Mouse (Mus musculus): ENCODE results near the gene Gpr39. TPM values are rescaled to one million over a fixed set of nuclear protein-coding genes. Genes with fewer than 3 reads are reported as not detected.

Gene Gpr39
- polyA plus RNA-seq, 1 experiment from 2014 or later: 10.2 TPM

- Histone ChIP-seq H3K27ac (replicated peaks) (no peak overlapping the region), H3K36me3 (ENCODE audit: control insufficient read depth, insufficient read depth, low read length) (no peaks in the 10 kb centered on the region), H3K9ac (ENCODE audit: low read length) (no peak overlapping the region), H3K27me3 (ENCODE audit: control insufficient read depth, insufficient read depth, low read length) (no peaks in the 10 kb centered on the region), H3K4me2 (replicated peaks; ENCODE audit: low read depth) (no peak overlapping the region), H3K4me3 (ENCODE audit: low read depth, low read length) (no peak overlapping the region), H3K4me1 (replicated peaks; ENCODE audit: control insufficient read depth, insufficient read depth) (no peaks in the 10 kb centered on the region), H3K9me3 (ENCODE audit: control insufficient read depth, low read length) (no peaks in the 10 kb centered on the region)
- DNase-seq (ENCODE audit: low spot score) (no peak), ATAC-seq (ENCODE audit: low FRiP score, low TSS enrichment) (no peak)
- WGBS: 21% methylated on average over 1 of the region's 1 CpGs
- no peak for TF ChIP-seq CTCF (IDR thresholded peaks at IDR 0.05; ENCODE audit: low read depth)
Measured at GRCm38 (mm10) chr1:125837507-125837906, 160.7 kb downstream of the Gpr39 start.

- Histone ChIP-seq H3K4me1 (replicated peaks; ENCODE audit: control insufficient read depth, insufficient read depth) (no peaks in the 10 kb centered on the region), H3K27me3 (ENCODE audit: control insufficient read depth, insufficient read depth, low read length) (no peaks in the 10 kb centered on the region), H3K4me3 (ENCODE audit: low read depth, low read length) (no peak overlapping the region), H3K36me3 (ENCODE audit: control insufficient read depth, insufficient read depth, low read length) (no peaks in the 10 kb centered on the region), H3K4me2 (replicated peaks; ENCODE audit: low read depth) (no peak overlapping the region), H3K9ac (ENCODE audit: low read length) (no peak overlapping the region), H3K9me3 (ENCODE audit: control insufficient read depth, low read length) (no peaks in the 10 kb centered on the region), H3K27ac (replicated peaks) (no peak overlapping the region)
- no peak for TF ChIP-seq EP300 (optimal IDR thresholded peaks at IDR 0.05)
- no peak for TF ChIP-seq CTCF (IDR thresholded peaks at IDR 0.05; ENCODE audit: low read depth)
- DNase-seq (ENCODE audit: low spot score) (no peak), ATAC-seq (ENCODE audit: low FRiP score, low TSS enrichment) (no peak)
- 55% methylated on average over 13 of the region's 13 CpGs for WGBS
Measured at GRCm38 (mm10) chr1:125839746-125840392, 163.1 kb downstream of the Gpr39 start.

DNA sequence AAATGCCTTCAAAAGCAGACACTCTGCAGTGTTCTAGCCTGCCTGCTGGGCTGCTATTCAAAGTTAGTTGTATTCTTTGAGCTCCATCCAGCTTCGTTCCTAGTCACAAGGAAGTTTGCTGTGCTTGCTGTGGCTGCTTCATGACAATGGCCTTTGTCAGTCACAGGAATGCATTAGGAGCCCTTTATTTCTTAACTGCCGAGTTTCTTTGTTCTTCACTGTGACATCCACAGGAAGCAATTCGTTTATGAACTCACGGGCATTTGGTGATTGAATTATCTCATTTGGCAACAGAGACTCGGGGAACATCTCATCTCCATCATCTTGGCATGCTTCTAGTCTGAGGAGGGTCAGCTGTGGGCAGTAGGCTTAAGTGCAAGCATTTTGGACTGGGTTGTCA is 177.9 kb downstream of the Gpr39 start:
- H3K27me3 ChIP-seq (ENCODE audit: control insufficient read depth, insufficient read depth, low read length): no peaks in the 10 kb centered on the region
- no peaks in the 10 kb centered on the region for H3K9me3 ChIP-seq (ENCODE audit: control insufficient read depth, low read length)
- H3K27ac ChIP-seq (replicated peaks): no peak overlapping the region
- no peak for ATAC-seq (ENCODE audit: low FRiP score, low TSS enrichment)
- WGBS: 21% methylated on average over 5 of the region's 5 CpGs
- H3K4me1 ChIP-seq (replicated peaks; ENCODE audit: control insufficient read depth, insufficient read depth): no peaks in the 10 kb centered on the region
- H3K9ac ChIP-seq (ENCODE audit: low read length): no peak overlapping the region
- TF ChIP-seq CTCF (IDR thresholded peaks at IDR 0.05; ENCODE audit: low read depth) (no peak), EP300 (optimal IDR thresholded peaks at IDR 0.05) (no peak)
- DNase-seq (ENCODE audit: low spot score): no peak
- H3K36me3 ChIP-seq (ENCODE audit: control insufficient read depth, insufficient read depth, low read length): no peaks in the 10 kb centered on the region
- H3K4me2 ChIP-seq (replicated peaks; ENCODE audit: low read depth): no peak overlapping the region
- no peak overlapping the region for H3K4me3 ChIP-seq (ENCODE audit: low read depth, low read length)

GRCm38 (mm10) chr1:125858631-125859030 is 181.8 kb downstream of the Gpr39 start:
- 67% methylated on average over 5 of the region's 5 CpGs for WGBS
- Histone ChIP-seq H3K27ac (replicated peaks) (no peak overlapping the region), H3K27me3 (ENCODE audit: control insufficient read depth, insufficient read depth, low read length) (no peaks in the 10 kb centered on the region), H3K9ac (ENCODE audit: low read length) (no peak overlapping the region), H3K4me2 (replicated peaks; ENCODE audit: low read depth) (no peak overlapping the region), H3K4me1 (replicated peaks; ENCODE audit: control insufficient read depth, insufficient read depth) (no peaks in the 10 kb centered on the region), H3K36me3 (ENCODE audit: control insufficient read depth, insufficient read depth, low read length) (no peaks in the 10 kb centered on the region), H3K4me3 (ENCODE audit: low read depth, low read length) (no peak overlapping the region), H3K9me3 (ENCODE audit: control insufficient read depth, low read length) (no peaks in the 10 kb centered on the region)
- no peak for ATAC-seq (ENCODE audit: low FRiP score, low TSS enrichment)
- DNase-seq (ENCODE audit: low spot score): no peak
- TF ChIP-seq CTCF (IDR thresholded peaks at IDR 0.05; ENCODE audit: low read depth) (no peak), EP300 (optimal IDR thresholded peaks at IDR 0.05) (no peak)

GRCm38 (mm10) chr1:125870056-125870455 is 193.3 kb downstream of the Gpr39 start:
- 42% methylated on average over 7 of the region's 7 CpGs for WGBS
- TF ChIP-seq CTCF (IDR thresholded peaks at IDR 0.05; ENCODE audit: low read depth): no peak
- H3K9me3 ChIP-seq (ENCODE audit: control insufficient read depth, low read length): no peaks in the 10 kb centered on the region

DNA sequence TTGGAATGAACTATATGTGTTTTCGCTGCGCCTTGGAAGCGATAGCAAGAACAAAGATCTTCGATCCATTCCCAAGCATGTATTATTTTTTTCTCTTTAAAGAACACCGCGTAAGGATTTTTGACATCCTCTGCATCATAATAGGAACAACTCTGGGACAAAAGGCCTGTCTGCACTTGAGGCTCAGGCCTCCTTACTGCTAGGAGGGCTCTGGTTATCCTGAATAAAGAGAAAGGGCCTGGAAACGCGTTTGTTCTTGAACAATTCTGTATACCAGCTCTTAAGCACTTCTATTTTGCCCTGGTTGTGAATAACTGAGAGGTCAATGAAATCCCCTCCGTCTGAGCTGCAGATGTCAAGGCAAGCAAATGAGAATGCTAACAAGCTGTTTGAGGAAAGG is 216.4 kb downstream of the Gpr39 start:
- Histone ChIP-seq H3K9me3 (ENCODE audit: control insufficient read depth, low read length) (no peaks in the 10 kb centered on the region), H3K4me3 (ENCODE audit: low read depth, low read length) (no peak overlapping the region), H3K4me1 (replicated peaks; ENCODE audit: control insufficient read depth, insufficient read depth) (no peaks in the 10 kb centered on the region), H3K4me2 (replicated peaks; ENCODE audit: low read depth) (no peak overlapping the region), H3K27ac (replicated peaks) (no peak overlapping the region), H3K9ac (ENCODE audit: low read length) (no peak overlapping the region), H3K27me3 (ENCODE audit: control insufficient read depth, insufficient read depth, low read length) (no peaks in the 10 kb centered on the region), H3K36me3 (ENCODE audit: control insufficient read depth, insufficient read depth, low read length) (no peaks in the 10 kb centered on the region)
- 79% methylated on average over 9 of the region's 9 CpGs for WGBS
- DNase-seq (ENCODE audit: low spot score) (no peak), ATAC-seq (ENCODE audit: low FRiP score, low TSS enrichment) (no peak)
- no peak for TF ChIP-seq EP300 (optimal IDR thresholded peaks at IDR 0.05)
- TF ChIP-seq CTCF (IDR thresholded peaks at IDR 0.05; ENCODE audit: low read depth): no peak

More at GRCm38 (mm10) chr1:125870056-125870455, 193.3 kb downstream of the Gpr39 start:
- H3K27me3 ChIP-seq (ENCODE audit: control insufficient read depth, insufficient read depth, low read length): no peaks in the 10 kb centered on the region
- no peak for DNase-seq (ENCODE audit: low spot score)
- no peak for ATAC-seq (ENCODE audit: low FRiP score, low TSS enrichment)
- no peaks in the 10 kb centered on the region for H3K4me1 ChIP-seq (replicated peaks; ENCODE audit: control insufficient read depth, insufficient read depth)
- no peak overlapping the region for H3K27ac ChIP-seq (replicated peaks)
- no peak overlapping the region for H3K4me2 ChIP-seq (replicated peaks; ENCODE audit: low read depth)
- H3K4me3 ChIP-seq (ENCODE audit: low read depth, low read length): no peak overlapping the region
- no peak overlapping the region for H3K9ac ChIP-seq (ENCODE audit: low read length)
- no peaks in the 10 kb centered on the region for H3K36me3 ChIP-seq (ENCODE audit: control insufficient read depth, insufficient read depth, low read length)

Data from stomach, postnatal 0 days (tissue).